Mouse (Mus musculus) spleen, postnatal 4 days (tissue): ENCODE results near the gene Dnah8.

Experiments
- DNase-seq, 2 experiments: peaks; one replicate each; pipeline ENCODE4 v3.0.0; 2022; ENCODE audit warnings: low spot score in 2 of 2

The Dnah8 gene

GRCm38 (mm10) chr17:30877456-30877855 is 253.3 kb downstream of the Dnah8 start:
- no peak for DNase-seq

- no peak for DNase-seq
Observed at GRCm38 (mm10) chr17:30878626-30879025, 254.5 kb downstream of the Dnah8 start.

- DNase-seq = no peak
Observed at GRCm38 (mm10) chr17:30880391-30880790, 256.2 kb downstream of the Dnah8 start.

- DNase-seq = no peak
Observed at GRCm38 (mm10) chr17:30881001-30881400, 256.8 kb downstream of the Dnah8 start.

GRCm38 (mm10) chr17:30882206-30882605 is 258.1 kb downstream of the Dnah8 start:
- no peak for DNase-seq

- DNase-seq = no peak
Observed at GRCm38 (mm10) chr17:30883534-30883933, 259.4 kb downstream of the Dnah8 start.

- DNase-seq = no peak
Observed at GRCm38 (mm10) chr17:30892086-30892485, 267.9 kb downstream of the Dnah8 start.

GRCm38 (mm10) chr17:30892730-30893129 is 268.6 kb downstream of the Dnah8 start:
- no peak for DNase-seq

- no peak for DNase-seq
Observed at GRCm38 (mm10) chr17:30897075-30897474, 272.9 kb downstream of the Dnah8 start.

- no peak for DNase-seq
Observed at GRCm38 (mm10) chr17:30901627-30902026, 277.5 kb downstream of the Dnah8 start, which contains the start of gene Glp1r. TSS of gene Glp1r (plus strand) at chr17:30901817.

GRCm38 (mm10) chr17:30904096-30904495 is 279.9 kb downstream of the Dnah8 start:
- DNase-seq = no peak

- no peak for DNase-seq
Observed at GRCm38 (mm10) chr17:30907577-30907976, 283.4 kb downstream of the Dnah8 start.

- DNase-seq = no peak
Observed at GRCm38 (mm10) chr17:30910866-30911731, 286.9 kb downstream of the Dnah8 start.

GRCm38 (mm10) chr17:30911732-30912088 is 287.6 kb downstream of the Dnah8 start:
- DNase-seq = no peak

- no peak for DNase-seq
Observed at GRCm38 (mm10) chr17:30912536-30912935, 288.4 kb downstream of the Dnah8 start.

- DNase-seq = no peak
Observed at GRCm38 (mm10) chr17:30914264-30914663, 290.1 kb downstream of the Dnah8 start.

GRCm38 (mm10) chr17:30923566-30923965 is 299.4 kb downstream of the Dnah8 start:
- no peak for DNase-seq
